In genomic region chr2:143852295-143853275, GRCm38 (mm10) we compare ENCODE assay signal across 26 mouse cellular contexts. TPM values are rescaled to one million over a fixed set of nuclear protein-coding genes. Genes with fewer than 3 reads are reported as not detected.
DNase-seq lines count a peak whose midpoint lies in the region; ATAC-seq and TF ChIP-seq lines count a peak whose summit lies in the region.
"Had no signal": no experiment of that assay in that cellular context is flagged by ENCODE, and none has a peak within 500 bp of the region (broad histone marks: within the 10 kb centered on the region; RNA-seq: fewer than 3 reads in every experiment).

No protein-coding gene starts in this region.

- no peak for TF ChIP-seq CTCF in hindbrain, postnatal 0 days (IDR thresholded peaks at IDR 0.05; ENCODE audit: low read depth)

- H3K79me2 ChIP-seq in myocyte (ENCODE audit: control insufficient read depth, insufficient read depth), result no peaks in the 10 kb centered on the region

- 0 out of 2 replicates have a peak, but pooled peaks cover 4% of the 10 kb centered on the region for H3K4me1 ChIP-seq in hindbrain, postnatal 0 days (ENCODE audit: insufficient read depth, low read length)
- H3K4me1 ChIP-seq in hindbrain, embryonic 12.5 days, result no peaks in the 10 kb centered on the region

- H3ac ChIP-seq in myocyte (ENCODE audit: control insufficient read depth, insufficient read length), result no peak overlapping the region

- H3K4me3 ChIP-seq in hindbrain, postnatal 0 days (ENCODE audit: low read length), result no peak overlapping the region
- H3K4me3 ChIP-seq in hindbrain, embryonic 12.5 days, result no peak overlapping the region
- no peak overlapping the region for H3K4me3 ChIP-seq in myocyte
- H3K4me3 ChIP-seq: embryonic facial prominence, embryonic 13.5 days; gastrocnemius, adult 2 months; heart, embryonic 13.5 days; hindbrain, embryonic 15.5 days; limb, embryonic 13.5 days; neural tube, embryonic 15.5 days had no signal

- H3K9me3 ChIP-seq in hindbrain, postnatal 0 days (ENCODE audit: low read length), result no peaks in the 10 kb centered on the region
- H3K9me3 ChIP-seq in hindbrain, embryonic 12.5 days (replicated peaks), result no peaks in the 10 kb centered on the region
- H3K9me3 ChIP-seq: embryonic facial prominence, embryonic 13.5 days; heart, embryonic 13.5 days; hindbrain, embryonic 15.5 days; limb, embryonic 13.5 days; neural tube, embryonic 15.5 days had no signal

- WGBS in hindbrain, postnatal 0 days, result 68% methylated on average over 18 of the region's 18 CpGs
- 68% methylated on average over 18 of the region's 18 CpGs for WGBS in hindbrain, embryonic 12.5 days

- H3K4me2 ChIP-seq in hindbrain, postnatal 0 days (ENCODE audit: low read depth, low read length), result no peak overlapping the region
- H3K4me2 ChIP-seq in hindbrain, embryonic 12.5 days (replicated peaks), result no peak overlapping the region
- peak overlapping the region; percentile 3 for H3K4me2 ChIP-seq in myocyte (ENCODE audit: low read depth)
- H3K4me2 ChIP-seq: embryonic facial prominence, embryonic 13.5 days; heart, embryonic 13.5 days; hindbrain, embryonic 15.5 days; limb, embryonic 13.5 days; neural tube, embryonic 15.5 days had no signal

- no peak for DNase-seq in hindbrain, postnatal 0 days (ENCODE audit: low spot score)
- DNase-seq in 3134 (ENCODE audit: extremely low read depth, insufficient read length, low spot score) (peak; percentile 28), ZHBTc4 (ENCODE audit: low read depth, low spot score) (peak; percentile 58)
- no peak for DNase-seq in kidney, postnatal 4 days
- no peak for DNase-seq in gastrocnemius, adult 8-10 months (ENCODE audit: low spot score in 2 of 2)
- no peak for DNase-seq in kidney, postnatal 10 days
- DNase-seq: adrenal gland, postnatal 14 days; cerebellum, adult 11-12 months; cerebellum, postnatal 14 days; gastrocnemius, adult 2 months; heart, adult 11 months; heart, postnatal 36 days; kidney, adult 2 months; kidney, postnatal 25 days; midbrain, embryonic 14.5 days; right cerebral cortex, postnatal 25 days; thymus, postnatal 14 days had no signal

- no peak overlapping the region for H3K9ac ChIP-seq in hindbrain, postnatal 0 days (replicated peaks; ENCODE audit: low read length)
- no peak overlapping the region for H3K9ac ChIP-seq in hindbrain, embryonic 12.5 days
- H3K9ac ChIP-seq: embryonic facial prominence, embryonic 13.5 days; heart, embryonic 13.5 days; hindbrain, embryonic 15.5 days; limb, embryonic 13.5 days; liver, embryonic 14.5 days; neural tube, embryonic 15.5 days had no signal

- no peaks in the 10 kb centered on the region for H3K27me3 ChIP-seq in hindbrain, postnatal 0 days (ENCODE audit: insufficient read depth, low read length)
- H3K27me3 ChIP-seq in hindbrain, embryonic 12.5 days, result no peaks in the 10 kb centered on the region
- H3K27me3 ChIP-seq in myocyte (ENCODE audit: control insufficient read depth, insufficient read depth, insufficient read length), result no peaks in the 10 kb centered on the region
- H3K27me3 ChIP-seq: embryonic facial prominence, embryonic 13.5 days; heart, embryonic 13.5 days; hindbrain, embryonic 15.5 days; limb, embryonic 13.5 days; neural tube, embryonic 15.5 days had no signal

- no peaks in the 10 kb centered on the region for H3K36me3 ChIP-seq in hindbrain, postnatal 0 days (ENCODE audit: insufficient read depth, low read length)
- no peaks in the 10 kb centered on the region for H3K36me3 ChIP-seq in hindbrain, embryonic 12.5 days
- H3K36me3 ChIP-seq in myocyte (ENCODE audit: control insufficient read depth, insufficient read depth), result no peaks in the 10 kb centered on the region
- H3K36me3 ChIP-seq: embryonic facial prominence, embryonic 13.5 days; heart, embryonic 13.5 days; hindbrain, embryonic 15.5 days; limb, embryonic 13.5 days; neural tube, embryonic 15.5 days had no signal

- no peak for TF ChIP-seq POLR2A in myocyte (IDR thresholded peaks at IDR 0.05; ENCODE audit: insufficient read length, low read depth)

- 0 out of 2 replicates have a peak overlapping the region, but pooled peaks have one; percentile 15 for H3K27ac ChIP-seq in hindbrain, postnatal 0 days
- no peak overlapping the region for H3K27ac ChIP-seq in hindbrain, embryonic 12.5 days
- H3K27ac ChIP-seq: embryonic facial prominence, embryonic 13.5 days; gastrocnemius, adult 2 months; heart, embryonic 13.5 days; hindbrain, embryonic 15.5 days; limb, embryonic 13.5 days; liver, embryonic 14.5 days; neural tube, embryonic 15.5 days had no signal

- no peak for ATAC-seq in hindbrain, postnatal 0 days
- ATAC-seq in hindbrain, embryonic 12.5 days (ENCODE audit: low FRiP score), result no peak
- ATAC-seq: activated CD4-positive, CD25-positive, alpha-beta regulatory T cell, adult 4 months had no signal

TF ChIP-seq in myocyte, 11 proteins besides CTCF, POLR2A, EP300 and RAD21:
- TF ChIP-seq E2F4 (IDR thresholded peaks at IDR 0.05; ENCODE audit: insufficient read depth) (no peak), CEBPB (IDR thresholded peaks at IDR 0.05; ENCODE audit: insufficient read depth, poor library complexity, severe bottlenecking) (no peak), MYOD1 (IDR thresholded peaks at IDR 0.05; ENCODE audit: control insufficient read depth in 1 of 3, insufficient read length in 2 of 3, low read depth in 2 of 3) (no peak), MAX (IDR thresholded peaks at IDR 0.05; ENCODE audit: low read depth) (no peak), USF1 (IDR thresholded peaks at IDR 0.05; ENCODE audit: low read depth) (no peak), POLR2AphosphoS2 (IDR thresholded peaks at IDR 0.05; ENCODE audit: insufficient read length, low read depth) (no peak), MYOG (IDR thresholded peaks at IDR 0.05; ENCODE audit: control insufficient read depth in 1 of 3, insufficient read depth in 1 of 3, insufficient read length in 2 of 3, low read depth in 2 of 3) (no peak), TCF3 (IDR thresholded peaks at IDR 0.05; ENCODE audit: insufficient read length, low read depth) (no peak)

RNA-seq across cellular contexts. Expression of gene Bfsp1, which starts 10.4 kb away (rescaled TPM):
- 0.90 and 1.9 TPM in 2 replicates for total RNA-seq in hindbrain, postnatal 0 days (2014; rRNA removed)
- polyA plus RNA-seq in hindbrain, postnatal 0 days (2015; fragmentation: Nextera tagmentation; extraction: Ambion mirVana), result 2.2 and 2.3 TPM in 2 replicates
- 2.3 and 2.4 TPM in 2 replicates for polyA plus RNA-seq in hindbrain, embryonic 12.5 days (2016; fragmentation: Nextera tagmentation; extraction: Ambion mirVana)
- 0.07 TPM for polyA plus RNA-seq in myocyte (2012; fragmentation: generic; extraction: Trizol)
- under 1 TPM in 2 of 4 experiments, not detected in 2; 0.19 to 0.22 TPM for total RNA-seq in gastrocnemius, adult 8-10 months (2022)

Comparison
In these comparisons a context has a peak if more than half of its experiments do, and no peak if none do; other contexts are left out.
1. DNase-seq: peak in 3134 (single experiment) and ZHBTc4 (single experiment); none in hindbrain, postnatal 0 days (single experiment), kidney, postnatal 4 days (0 of 2), gastrocnemius, adult 8-10 months (0 of 2) and kidney, postnatal 10 days (single experiment).